Mouse (Mus musculus) kidney, adult 18-20 months (tissue): ENCODE data around the gene 9530002B09Rik.

Experiments used
- DNase-seq: peaks from one replicate; pipeline ENCODE4 v3.0.0; 2021

The 9530002B09Rik gene

DNA sequence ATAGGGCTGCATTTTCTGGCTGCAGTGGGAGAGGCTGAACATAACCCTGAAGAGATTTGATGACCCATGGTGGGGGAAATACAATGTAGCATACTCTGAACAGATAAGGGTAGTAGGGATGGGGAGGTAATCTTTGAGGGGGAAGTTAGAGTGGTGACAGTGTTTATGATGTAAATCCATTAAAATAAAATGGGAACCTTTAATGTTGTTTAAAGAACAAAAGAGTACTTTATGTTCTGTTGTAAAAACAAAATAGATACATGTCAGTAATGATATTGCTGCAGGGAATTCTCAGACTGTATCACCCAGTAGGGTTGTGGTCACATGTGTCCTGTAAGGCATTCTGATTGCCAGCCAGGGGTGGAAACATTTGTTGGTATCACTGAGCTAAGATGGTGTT lies at the start of gene 9530002B09Rik:
TSS of gene 9530002B09Rik (plus strand) at position 301 of the 400 bp plus-strand sequence.
- no peak for DNase-seq
